Mouse (Mus musculus): ENCODE measurements at regions not wholly inside any gene's neighbourhood (a gene's known extent, or its start where the extent isn't known, plus 50 kb on each side); places are given as distances from the start of the nearest gene placed in this dataset.

DNA sequence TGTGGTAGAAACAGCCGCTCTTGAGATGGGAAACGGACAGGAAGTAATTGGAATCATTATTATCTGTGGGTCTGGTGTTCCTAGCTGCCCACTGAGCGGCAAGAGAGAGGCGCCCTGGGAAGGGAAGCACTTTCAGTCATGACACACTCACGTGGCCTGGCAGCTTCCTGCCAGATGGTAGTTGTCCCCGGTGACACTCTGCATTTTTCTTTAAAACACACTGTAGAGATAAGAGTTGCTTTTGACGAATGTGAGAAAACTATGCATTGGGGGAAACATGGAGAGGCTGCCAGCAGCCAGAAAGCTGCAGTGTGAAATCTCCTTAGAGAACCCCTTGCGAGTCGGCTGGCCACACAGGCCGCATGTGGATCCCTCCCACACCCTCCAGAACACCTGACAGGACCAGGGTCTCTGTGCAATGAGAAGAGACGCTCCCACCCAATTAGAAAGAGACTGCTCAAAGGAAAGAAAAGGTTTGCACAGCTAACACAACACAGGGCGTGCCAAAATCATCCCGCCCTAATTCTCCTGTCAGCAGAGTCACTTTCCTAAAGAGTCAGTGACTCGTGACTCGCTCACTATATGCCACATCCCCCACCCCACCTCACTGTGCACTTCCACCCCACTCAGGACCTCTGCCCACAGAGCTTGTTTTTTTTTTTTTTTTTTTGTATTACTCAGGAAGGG, 194.0 kb upstream of the Map3k1 start:
- Histone ChIP-seq H3K4me1 (replicated peaks) (peaks cover 25% of the 10 kb centered on the region), H3K27me3 (replicated peaks) (no peaks in the 10 kb centered on the region), H3K4me3 (no peak overlapping the region), H3K9ac (no peak overlapping the region), H3K36me3 (no peaks in the 10 kb centered on the region), H3K9me3 (replicated peaks) (no peaks in the 10 kb centered on the region), H3K4me2 (peak overlapping the region; percentile 18; the same call in 1 of the 2 replicates), H3K27ac (ENCODE audit: poor library complexity, severe bottlenecking) (peak overlapping the region; percentile 73)
- WGBS = 22% methylated on average over 15 of the region's 15 CpGs
- peak; percentile 66 for ATAC-seq (ENCODE audit: insufficient number of reproducible peaks, low FRiP score)

GRCm38 (mm10) chr13:112003445-112003844, 194.7 kb upstream of the Map3k1 start:
- Histone ChIP-seq H3K4me1 (replicated peaks) (peaks cover 25% of the 10 kb centered on the region), H3K27ac (ENCODE audit: poor library complexity, severe bottlenecking) (0 out of 2 replicates have a peak overlapping the region, but pooled peaks have one; percentile 73)

GRCm38 (mm10) chr13:112004126-112004525, 195.3 kb upstream of the Map3k1 start:
- Histone ChIP-seq H3K36me3 (no peaks in the 10 kb centered on the region), H3K9ac (no peak overlapping the region), H3K4me1 (replicated peaks) (peaks cover 25% of the 10 kb centered on the region), H3K27ac (ENCODE audit: poor library complexity, severe bottlenecking) (no peak overlapping the region), H3K4me2 (no peak overlapping the region), H3K4me3 (no peak overlapping the region), H3K9me3 (replicated peaks) (peaks cover 2% of the 10 kb centered on the region; the same call in 1 of the 2 replicates), H3K27me3 (replicated peaks) (no peaks in the 10 kb centered on the region)
- WGBS = 86% methylated on average over 3 of the region's 3 CpGs
- no peak for ATAC-seq (ENCODE audit: insufficient number of reproducible peaks, low FRiP score)

More at GRCm38 (mm10) chr13:112003445-112003844, 194.7 kb upstream of the Map3k1 start:
- no peak for ATAC-seq (ENCODE audit: insufficient number of reproducible peaks, low FRiP score)
- Histone ChIP-seq H3K9me3 (replicated peaks) (no peaks in the 10 kb centered on the region), H3K27me3 (replicated peaks) (no peaks in the 10 kb centered on the region), H3K4me3 (no peak overlapping the region), H3K4me2 (no peak overlapping the region), H3K36me3 (no peaks in the 10 kb centered on the region), H3K9ac (no peak overlapping the region)
- WGBS = 69% methylated on average over 7 of the region's 7 CpGs

- Histone ChIP-seq H3K4me2 (no peak overlapping the region), H3K9ac (no peak overlapping the region), H3K4me1 (replicated peaks) (peaks cover 25% of the 10 kb centered on the region), H3K27me3 (replicated peaks) (no peaks in the 10 kb centered on the region), H3K36me3 (no peaks in the 10 kb centered on the region), H3K4me3 (no peak overlapping the region), H3K27ac (ENCODE audit: poor library complexity, severe bottlenecking) (no peak overlapping the region), H3K9me3 (replicated peaks) (peaks cover 6% of the 10 kb centered on the region; the same call in 1 of the 2 replicates)
- no peak for ATAC-seq (ENCODE audit: insufficient number of reproducible peaks, low FRiP score)
- 70% methylated on average over 8 of the region's 8 CpGs for WGBS
Observed at GRCm38 (mm10) chr13:112005421-112005820, 196.6 kb upstream of the Map3k1 start.

- Histone ChIP-seq H3K27me3 (replicated peaks) (no peaks in the 10 kb centered on the region), H3K9me3 (replicated peaks) (peaks cover 6% of the 10 kb centered on the region; the same call in 1 of the 2 replicates), H3K4me3 (no peak overlapping the region), H3K27ac (ENCODE audit: poor library complexity, severe bottlenecking) (no peak overlapping the region), H3K36me3 (no peaks in the 10 kb centered on the region), H3K4me1 (replicated peaks) (peaks cover under 1% of the 10 kb centered on the region), H3K4me2 (no peak overlapping the region), H3K9ac (no peak overlapping the region)
- ATAC-seq (ENCODE audit: insufficient number of reproducible peaks, low FRiP score) = no peak
- WGBS = 88% methylated on average over 5 of the region's 5 CpGs
Observed at GRCm38 (mm10) chr13:112008806-112009205, 200.0 kb upstream of the Map3k1 start.

DNA sequence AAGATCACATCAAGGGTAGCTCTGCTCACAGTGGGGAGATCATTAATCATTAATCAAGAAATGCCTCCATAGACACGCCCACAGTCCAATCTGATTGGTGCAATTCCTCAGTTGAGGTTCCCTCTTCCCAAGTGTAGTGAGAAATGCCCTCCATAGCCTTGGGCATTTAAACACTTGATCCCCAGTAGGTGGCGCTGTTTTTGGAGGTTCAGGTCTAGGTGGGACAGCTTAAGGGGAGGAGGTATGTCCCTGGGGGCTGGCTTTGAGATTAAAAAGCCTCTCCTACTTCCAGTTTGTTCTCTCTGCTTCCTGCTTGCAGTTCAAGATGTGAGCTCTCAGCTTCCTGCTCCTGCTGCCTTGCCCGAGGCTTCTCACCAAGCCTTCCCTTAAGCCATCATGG, 200.5 kb upstream of the Map3k1 start:
- Histone ChIP-seq H3K4me2 (no peak overlapping the region), H3K4me3 (no peak overlapping the region), H3K36me3 (no peaks in the 10 kb centered on the region), H3K9me3 (replicated peaks) (peaks cover 8% of the 10 kb centered on the region; the same call in 1 of the 2 replicates), H3K9ac (no peak overlapping the region), H3K27me3 (replicated peaks) (no peaks in the 10 kb centered on the region), H3K4me1 (replicated peaks) (no peaks in the 10 kb centered on the region), H3K27ac (ENCODE audit: poor library complexity, severe bottlenecking) (no peak overlapping the region)
- no peak for ATAC-seq (ENCODE audit: insufficient number of reproducible peaks, low FRiP score)
- whole genome bisulfite sequencing = 69% methylated on average over 3 of the region's 3 CpGs

GRCm38 (mm10) chr13:112010464-112010863, 201.7 kb upstream of the Map3k1 start:
- H3K27me3 ChIP-seq (replicated peaks) = no peaks in the 10 kb centered on the region

GRCm38 (mm10) chr13:112012640-112013039, 203.8 kb upstream of the Map3k1 start:
- Histone ChIP-seq H3K4me3 (no peak overlapping the region), H3K27me3 (replicated peaks) (no peaks in the 10 kb centered on the region), H3K4me2 (no peak overlapping the region), H3K27ac (ENCODE audit: poor library complexity, severe bottlenecking) (no peak overlapping the region), H3K36me3 (no peaks in the 10 kb centered on the region), H3K4me1 (replicated peaks) (no peaks in the 10 kb centered on the region), H3K9me3 (replicated peaks) (peaks cover 17% of the 10 kb centered on the region; the same call in 1 of the 2 replicates), H3K9ac (no peak overlapping the region)
- ATAC-seq (ENCODE audit: insufficient number of reproducible peaks, low FRiP score) = no peak
- 48% methylated on average over 1 of the region's 1 CpGs for WGBS

More at GRCm38 (mm10) chr13:112010464-112010863, 201.7 kb upstream of the Map3k1 start:
- no peak for ATAC-seq (ENCODE audit: insufficient number of reproducible peaks, low FRiP score)
- WGBS = 72% methylated on average over 8 of the region's 8 CpGs
- Histone ChIP-seq H3K36me3 (no peaks in the 10 kb centered on the region), H3K4me2 (no peak overlapping the region), H3K27ac (ENCODE audit: poor library complexity, severe bottlenecking) (no peak overlapping the region), H3K9ac (no peak overlapping the region), H3K9me3 (replicated peaks) (peaks cover 17% of the 10 kb centered on the region; the same call in 1 of the 2 replicates), H3K4me1 (replicated peaks) (no peaks in the 10 kb centered on the region), H3K4me3 (no peak overlapping the region)

DNA sequence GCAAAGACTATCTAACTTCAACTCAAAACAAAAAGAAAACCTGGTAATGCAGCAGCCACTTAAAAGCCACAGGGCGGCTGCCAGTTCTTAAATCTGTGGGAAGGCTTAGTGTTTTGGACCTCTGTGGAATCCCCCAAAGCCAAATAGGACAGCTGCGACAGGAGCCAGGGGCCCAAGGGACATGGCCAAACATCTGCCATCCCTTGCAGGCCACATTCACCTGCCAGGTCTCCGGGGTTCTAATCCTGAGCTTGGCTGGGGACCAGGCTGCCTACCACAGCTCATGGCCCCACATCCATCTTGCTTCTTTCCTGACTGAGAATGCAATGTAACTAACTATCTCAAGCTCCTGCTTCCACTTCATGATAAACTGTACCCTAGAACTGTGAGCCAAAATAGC, 206.3 kb upstream of the Map3k1 start:
- Histone ChIP-seq H3K27me3 (replicated peaks) (no peaks in the 10 kb centered on the region), H3K4me1 (replicated peaks) (no peaks in the 10 kb centered on the region), H3K4me2 (no peak overlapping the region), H3K27ac (ENCODE audit: poor library complexity, severe bottlenecking) (no peak overlapping the region), H3K9ac (no peak overlapping the region), H3K9me3 (replicated peaks) (peaks cover 12% of the 10 kb centered on the region; the same call in 1 of the 2 replicates), H3K36me3 (no peaks in the 10 kb centered on the region), H3K4me3 (no peak overlapping the region)
- ATAC-seq (ENCODE audit: insufficient number of reproducible peaks, low FRiP score) = no peak
- 94% methylated on average over 3 of the region's 3 CpGs for WGBS

- no peak overlapping the region for H3K4me2 ChIP-seq
- no peaks in the 10 kb centered on the region for H3K27me3 ChIP-seq (replicated peaks)
- no peak overlapping the region for H3K27ac ChIP-seq (ENCODE audit: poor library complexity, severe bottlenecking)
- ATAC-seq (ENCODE audit: insufficient number of reproducible peaks, low FRiP score) = no peak
- no peak overlapping the region for H3K4me3 ChIP-seq
- no peaks in the 10 kb centered on the region for H3K4me1 ChIP-seq (replicated peaks)
- no peak overlapping the region for H3K9ac ChIP-seq
- H3K9me3 ChIP-seq (replicated peaks) = peaks cover 12% of the 10 kb centered on the region; the same call in 1 of the 2 replicates
- H3K36me3 ChIP-seq = no peaks in the 10 kb centered on the region
Observed at GRCm38 (mm10) chr13:112016280-112016679, 207.5 kb upstream of the Map3k1 start.

DNA sequence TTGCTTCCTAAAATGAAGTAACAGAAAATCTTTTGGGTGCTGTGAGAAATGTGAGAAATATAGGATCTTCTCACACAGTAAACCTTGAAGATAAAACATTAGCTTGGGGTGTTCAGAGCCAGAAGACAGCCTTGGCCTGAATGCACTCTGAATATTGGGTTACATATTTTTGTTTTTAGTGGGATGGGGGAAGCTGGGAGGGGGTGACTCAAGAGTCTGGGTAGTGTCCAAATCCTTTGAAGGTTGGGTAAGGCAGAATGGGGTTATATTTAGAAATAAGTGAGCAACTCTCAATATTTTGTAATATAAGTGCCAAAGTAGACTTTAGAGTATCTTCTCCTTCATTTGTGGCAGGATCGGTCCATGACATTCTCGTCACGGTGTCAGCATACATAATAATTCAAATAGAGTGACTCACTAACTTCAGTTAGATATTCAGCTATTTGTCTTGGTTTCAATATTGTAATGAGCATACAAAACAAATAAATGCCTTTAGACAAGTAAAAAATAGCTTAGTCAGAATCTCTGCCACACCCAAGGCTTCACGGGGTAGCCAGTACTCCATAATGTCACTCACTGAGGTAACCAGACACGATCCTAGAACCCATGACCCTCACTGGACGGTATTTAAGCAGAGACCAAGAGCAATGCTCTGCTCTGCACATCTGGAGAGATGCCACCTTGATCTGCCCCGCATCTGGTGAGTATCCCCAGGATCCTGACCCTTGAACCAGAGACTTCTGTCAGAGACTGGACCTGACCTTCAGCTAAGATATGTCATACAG, 209.9 kb upstream of the Map3k1 start:
- no peak overlapping the region for H3K4me2 ChIP-seq
- WGBS = 85% methylated on average over 7 of the region's 7 CpGs
- no peak overlapping the region for H3K9ac ChIP-seq
- no peak overlapping the region for H3K27ac ChIP-seq (ENCODE audit: poor library complexity, severe bottlenecking)
- peaks cover 7% of the 10 kb centered on the region; the same call in 1 of the 2 replicates for H3K4me1 ChIP-seq (replicated peaks)
- no peaks in the 10 kb centered on the region for H3K36me3 ChIP-seq
- no peak for ATAC-seq (ENCODE audit: insufficient number of reproducible peaks, low FRiP score)
- no peak overlapping the region for H3K4me3 ChIP-seq
- H3K27me3 ChIP-seq (replicated peaks) = no peaks in the 10 kb centered on the region
- peaks cover 12% of the 10 kb centered on the region; the same call in 1 of the 2 replicates for H3K9me3 ChIP-seq (replicated peaks)
